Mouse (Mus musculus): Measurements from ENCODE around the gene Dgkh. TPM values are rescaled to one million over a fixed set of nuclear protein-coding genes. Genes with fewer than 3 reads are reported as not detected.

The Dgkh gene
- total and polyA plus RNA-seq, 3 experiments, result 0.05 TPM; not detected in 2

DNA sequence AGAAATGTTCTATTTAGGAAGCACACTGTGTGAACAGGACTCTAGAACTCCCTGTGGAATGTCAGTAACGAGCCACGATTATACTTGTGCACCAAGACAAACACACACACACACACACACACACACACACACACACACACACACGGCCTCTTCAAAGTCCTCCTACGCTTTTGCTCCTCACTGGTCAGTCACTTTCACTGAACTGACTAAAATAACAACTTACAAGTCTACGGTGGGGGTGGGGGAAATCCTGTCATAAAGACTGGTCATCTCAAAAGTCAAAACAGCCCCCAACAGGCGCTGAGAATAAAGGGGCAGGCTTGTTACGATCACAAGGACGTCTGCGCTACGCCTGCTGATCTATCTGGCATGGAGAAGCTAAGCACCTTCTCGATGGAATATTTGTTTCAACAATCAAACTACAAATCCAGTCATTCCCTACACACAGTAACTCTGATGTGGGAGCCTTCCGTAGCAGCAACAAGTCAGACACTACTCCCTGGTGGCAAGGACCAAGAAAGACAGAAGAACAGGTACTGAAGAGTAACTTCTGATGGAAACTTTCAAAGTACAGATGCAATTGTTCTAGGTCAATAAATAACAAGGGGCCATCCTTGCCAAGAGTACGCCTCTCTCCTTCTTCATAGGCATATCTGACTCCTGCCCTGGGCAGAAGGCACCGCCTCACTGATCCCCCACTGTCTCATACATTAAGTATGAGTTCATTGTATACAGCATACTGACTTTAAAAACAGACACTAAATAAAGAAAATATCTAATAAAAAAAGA, 96.8 kb downstream of the Dgkh start:
- no peak overlapping the region for H3K4me3 ChIP-seq (ENCODE audit: low read depth, low read length)
- H3K9me3 ChIP-seq (replicated peaks), result peaks cover 12% of the 10 kb centered on the region

DNA sequence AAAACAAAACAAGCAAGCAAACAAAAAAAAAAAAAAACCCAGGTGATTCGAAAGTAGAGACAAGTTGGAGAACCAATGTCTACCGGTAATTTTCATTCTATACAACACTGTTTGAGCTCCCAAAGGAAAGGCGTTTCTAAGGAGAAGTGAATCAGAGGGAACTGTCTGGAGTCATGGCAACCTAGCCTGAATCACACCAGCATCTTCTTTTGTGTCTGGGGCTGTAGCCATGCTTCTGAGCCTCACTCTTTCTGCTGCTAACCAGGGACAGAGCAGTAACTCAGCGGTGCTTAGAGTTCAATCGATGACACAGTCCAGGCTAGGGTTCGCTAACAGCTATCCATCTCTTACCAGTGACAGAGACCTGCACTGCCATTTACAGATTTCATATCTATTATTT, 99.8 kb downstream of the Dgkh start:
- no peak for TF ChIP-seq TAL1 (conservative IDR thresholded peaks at IDR 0.05; ENCODE audit: low read depth, low read length)
- TF ChIP-seq POLR2AphosphoS5 (IDR thresholded peaks at IDR 0.05; ENCODE audit: insufficient replicate concordance, low read depth, low read length), result no peak
- TF ChIP-seq GATA1 (IDR thresholded peaks at IDR 0.05; ENCODE audit: borderline replicate concordance, low read length), result no peak
- no peak for TF ChIP-seq CTCF (IDR thresholded peaks at IDR 0.05; ENCODE audit: low read depth, low read length)
- TF ChIP-seq GATA2 (IDR thresholded peaks at IDR 0.05; ENCODE audit: borderline replicate concordance, low read depth, low read length), result no peak
- no peaks in the 10 kb centered on the region for H3K4me1 ChIP-seq (ENCODE audit: insufficient read depth, low read depth, low read length)
- H3K27me3 ChIP-seq (ENCODE audit: insufficient read depth, low read length), result no peaks in the 10 kb centered on the region
- no peak overlapping the region for H3K4me3 ChIP-seq (ENCODE audit: low read depth, low read length)
- no peaks in the 10 kb centered on the region for H3K36me3 ChIP-seq (replicated peaks)
- DNase-seq (ENCODE audit: low spot score) (no peak), ATAC-seq (ENCODE audit: extremely low read depth, insufficient number of reproducible peaks, low FRiP score, poor library complexity, severe bottlenecking) (no peak)
- peaks cover 12% of the 10 kb centered on the region for H3K9me3 ChIP-seq (replicated peaks)

More for the DNA sequence above, 96.8 kb downstream of the Dgkh start:
- DNase-seq (ENCODE audit: low spot score) (no peak), ATAC-seq (ENCODE audit: extremely low read depth, insufficient number of reproducible peaks, low FRiP score, poor library complexity, severe bottlenecking) (no peak)
- Histone ChIP-seq H3K27me3 (ENCODE audit: insufficient read depth, low read length) (no peaks in the 10 kb centered on the region), H3K4me1 (ENCODE audit: insufficient read depth, low read depth, low read length) (no peaks in the 10 kb centered on the region), H3K36me3 (replicated peaks) (no peaks in the 10 kb centered on the region)
- TF ChIP-seq CTCF (IDR thresholded peaks at IDR 0.05; ENCODE audit: low read depth, low read length) (no peak), GATA2 (IDR thresholded peaks at IDR 0.05; ENCODE audit: borderline replicate concordance, low read depth, low read length) (no peak), GATA1 (IDR thresholded peaks at IDR 0.05; ENCODE audit: borderline replicate concordance, low read length) (no peak), TAL1 (conservative IDR thresholded peaks at IDR 0.05; ENCODE audit: low read depth, low read length) (no peak), POLR2AphosphoS5 (IDR thresholded peaks at IDR 0.05; ENCODE audit: insufficient replicate concordance, low read depth, low read length) (no peak)

DNA sequence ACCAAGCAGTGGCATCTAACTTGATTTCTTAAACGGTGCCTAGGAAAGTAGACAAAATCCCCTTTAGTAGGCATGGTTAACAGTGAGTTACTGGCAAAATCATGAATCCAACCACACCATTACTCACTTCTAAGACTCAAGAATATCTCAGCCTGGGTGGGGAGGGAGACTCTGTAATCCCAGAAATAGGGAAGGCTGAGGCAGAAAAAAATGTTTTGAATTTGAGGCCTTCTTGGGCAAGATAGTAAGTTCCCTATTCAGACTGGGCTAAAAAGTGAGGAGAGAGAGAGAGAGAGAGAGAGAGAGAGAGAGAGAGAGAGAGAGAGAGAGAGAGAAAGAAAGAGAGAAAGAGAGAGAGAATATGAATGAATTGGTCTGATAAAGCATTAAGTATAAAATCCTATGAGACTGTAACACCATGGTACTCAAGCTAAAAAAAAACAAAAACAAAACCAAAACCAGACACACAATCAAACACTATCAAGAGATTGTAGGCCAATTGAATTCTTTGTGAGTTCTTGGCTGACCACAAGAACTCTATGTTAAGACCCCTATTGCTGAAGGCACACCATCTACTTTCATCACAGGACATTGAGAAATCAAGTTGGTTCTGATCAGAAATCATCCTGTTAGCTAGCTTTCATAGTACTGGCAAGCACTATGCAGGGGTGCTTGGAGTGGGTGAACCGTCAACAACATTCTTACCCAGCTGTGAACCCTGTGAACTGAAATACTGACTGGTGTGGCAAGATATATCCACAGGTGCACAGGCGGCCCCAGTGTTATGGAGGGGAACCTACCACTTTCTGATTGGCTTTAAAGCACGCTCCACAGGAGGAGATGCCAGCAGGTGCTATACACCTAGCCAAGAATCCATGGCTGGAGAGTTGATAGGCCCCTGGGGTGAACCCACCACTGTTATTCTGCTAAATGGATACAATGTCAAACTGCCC, 101.4 kb downstream of the Dgkh start:
- Histone ChIP-seq H3K27me3 (ENCODE audit: insufficient read depth, low read length) (no peaks in the 10 kb centered on the region), H3K4me3 (ENCODE audit: low read depth, low read length) (no peak overlapping the region), H3K4me1 (ENCODE audit: insufficient read depth, low read depth, low read length) (no peaks in the 10 kb centered on the region), H3K9me3 (replicated peaks) (peaks cover 9% of the 10 kb centered on the region), H3K36me3 (replicated peaks) (no peaks in the 10 kb centered on the region)
- ATAC-seq (ENCODE audit: extremely low read depth, insufficient number of reproducible peaks, low FRiP score, poor library complexity, severe bottlenecking) (no peak), DNase-seq (ENCODE audit: low spot score) (no peak)
- no peak for TF ChIP-seq POLR2AphosphoS5 (IDR thresholded peaks at IDR 0.05; ENCODE audit: insufficient replicate concordance, low read depth, low read length)
- no peak for TF ChIP-seq CTCF (IDR thresholded peaks at IDR 0.05; ENCODE audit: low read depth, low read length)
- TF ChIP-seq GATA1 (IDR thresholded peaks at IDR 0.05; ENCODE audit: borderline replicate concordance, low read length), result no peak
- TF ChIP-seq GATA2 (IDR thresholded peaks at IDR 0.05; ENCODE audit: borderline replicate concordance, low read depth, low read length), result no peak
- no peak for TF ChIP-seq TAL1 (conservative IDR thresholded peaks at IDR 0.05; ENCODE audit: low read depth, low read length)

DNA sequence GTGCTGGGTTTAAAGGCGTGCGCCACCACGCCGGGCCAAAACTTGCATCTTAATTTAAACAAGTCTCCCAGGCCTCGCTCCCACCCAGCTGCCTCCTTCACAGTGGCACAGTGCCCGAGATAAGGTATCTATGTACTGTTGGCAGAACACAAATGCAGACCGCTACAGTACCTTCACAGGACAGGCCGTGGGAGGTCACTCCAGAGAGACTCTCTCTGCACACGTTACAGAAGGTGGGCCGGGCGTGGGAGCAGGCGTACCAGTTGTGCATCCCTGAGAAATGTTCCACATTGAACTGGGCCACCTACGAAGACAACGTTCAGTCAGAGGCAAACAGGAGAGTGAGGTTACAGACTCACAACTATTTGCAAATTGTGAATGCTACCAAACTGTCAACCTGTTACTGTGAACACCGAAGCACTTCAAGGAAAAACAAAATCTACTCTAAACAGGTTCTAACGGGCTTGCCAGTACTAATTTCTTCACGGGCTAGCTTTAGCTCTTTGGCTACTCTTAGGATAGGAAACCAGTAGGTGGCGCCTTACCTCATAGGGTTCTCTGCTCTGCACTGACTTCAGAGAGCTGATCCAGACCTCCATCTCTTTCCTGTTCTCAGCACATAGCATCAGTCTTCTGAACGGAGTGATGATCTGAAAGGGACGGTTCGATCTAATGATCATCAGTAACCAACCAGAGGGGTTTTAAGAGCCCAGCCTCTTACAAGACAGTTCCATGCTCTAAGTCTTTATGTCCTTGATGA, 104.9 kb downstream of the Dgkh start:
- H3K36me3 ChIP-seq (replicated peaks), result no peaks in the 10 kb centered on the region
- peaks cover 25% of the 10 kb centered on the region for H3K9me3 ChIP-seq (replicated peaks)
- H3K27me3 ChIP-seq (ENCODE audit: insufficient read depth, low read length), result no peaks in the 10 kb centered on the region
- TF ChIP-seq GATA1 (IDR thresholded peaks at IDR 0.05; ENCODE audit: borderline replicate concordance, low read length) (no peak), CTCF (IDR thresholded peaks at IDR 0.05; ENCODE audit: low read depth, low read length) (no peak), TAL1 (conservative IDR thresholded peaks at IDR 0.05; ENCODE audit: low read depth, low read length) (no peak), GATA2 (IDR thresholded peaks at IDR 0.05; ENCODE audit: borderline replicate concordance, low read depth, low read length) (no peak), POLR2AphosphoS5 (IDR thresholded peaks at IDR 0.05; ENCODE audit: insufficient replicate concordance, low read depth, low read length) (no peak)
- no peaks in the 10 kb centered on the region for H3K4me1 ChIP-seq (ENCODE audit: insufficient read depth, low read depth, low read length)
- H3K4me3 ChIP-seq (ENCODE audit: low read depth, low read length), result no peak overlapping the region
- DNase-seq (ENCODE audit: low spot score) (no peak), ATAC-seq (ENCODE audit: extremely low read depth, insufficient number of reproducible peaks, low FRiP score, poor library complexity, severe bottlenecking) (no peak)

DNA sequence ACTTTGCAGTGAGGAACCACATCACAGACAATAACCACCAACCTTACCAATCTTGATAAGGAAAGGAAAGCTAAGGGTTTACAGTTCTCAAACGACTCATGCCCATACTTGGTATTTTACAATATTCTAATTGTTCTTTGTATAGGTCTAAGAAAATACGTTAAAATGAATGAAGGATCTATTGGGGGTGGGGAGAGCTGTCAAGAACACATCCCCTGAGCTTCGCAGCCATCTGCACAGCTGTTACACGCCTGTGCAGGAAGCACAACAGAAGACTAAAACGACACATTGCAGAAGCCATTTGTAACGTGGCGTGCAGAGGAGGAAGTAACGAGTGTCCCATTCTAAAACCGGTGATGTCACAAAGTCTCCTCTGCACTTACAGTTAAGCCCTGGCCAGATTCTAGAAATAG, 113.7 kb downstream of the Dgkh start:
- Histone ChIP-seq H3K27me3 (ENCODE audit: insufficient read depth, low read length) (no peaks in the 10 kb centered on the region), H3K36me3 (replicated peaks) (no peaks in the 10 kb centered on the region), H3K4me1 (ENCODE audit: insufficient read depth, low read depth, low read length) (no peaks in the 10 kb centered on the region), H3K4me3 (ENCODE audit: low read depth, low read length) (no peak overlapping the region), H3K9me3 (replicated peaks) (peaks cover 40% of the 10 kb centered on the region)
- TF ChIP-seq CTCF (IDR thresholded peaks at IDR 0.05; ENCODE audit: low read depth, low read length) (no peak), TAL1 (conservative IDR thresholded peaks at IDR 0.05; ENCODE audit: low read depth, low read length) (no peak), GATA1 (IDR thresholded peaks at IDR 0.05; ENCODE audit: borderline replicate concordance, low read length) (no peak), GATA2 (IDR thresholded peaks at IDR 0.05; ENCODE audit: borderline replicate concordance, low read depth, low read length) (no peak), POLR2AphosphoS5 (IDR thresholded peaks at IDR 0.05; ENCODE audit: insufficient replicate concordance, low read depth, low read length) (no peak)
- ATAC-seq (ENCODE audit: extremely low read depth, insufficient number of reproducible peaks, low FRiP score, poor library complexity, severe bottlenecking), result no peak
- DNase-seq (ENCODE audit: low spot score), result no peak
